42 mouse cellular contexts compared by ENCODE assay signal in the genomic region with DNA sequence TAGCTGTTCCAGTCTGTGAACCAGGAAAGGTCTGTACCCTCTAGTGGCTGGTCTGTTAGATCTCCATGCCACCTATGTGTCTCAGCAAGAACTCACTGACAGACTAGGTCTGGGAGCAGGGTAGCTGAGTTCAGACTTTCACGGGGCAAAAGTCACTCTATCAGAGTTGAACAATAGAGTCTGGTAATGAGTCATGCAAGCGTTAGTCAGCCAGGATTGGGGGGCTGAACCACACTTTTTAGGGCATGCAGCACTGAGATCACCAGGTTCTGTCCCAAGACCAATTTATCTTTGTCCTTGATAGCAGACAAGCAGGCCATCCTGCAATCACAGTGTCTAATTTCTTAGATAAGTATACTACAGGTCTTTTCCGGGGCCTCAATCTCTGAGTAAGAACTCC. TPM values are rescaled to one million over a fixed set of nuclear protein-coding genes. Genes with fewer than 3 reads are reported as not detected.
DNase-seq lines count a peak whose midpoint lies in the region; ATAC-seq lines count a peak whose summit lies in the region.
"Had no signal": no experiment of that assay in that cellular context is flagged by ENCODE, and none has a peak within 500 bp of the region (broad histone marks: within the 10 kb centered on the region; RNA-seq: fewer than 3 reads in every experiment).

No protein-coding gene starts in this region.

- H3K4me3 ChIP-seq in intestine, embryonic 15.5 days (replicated peaks) = no peak overlapping the region
- H3K4me3 ChIP-seq: erythroblast, embryonic 14.5 days; heart, embryonic 13.5 days; hindbrain, embryonic 10.5 days; hindbrain, embryonic 15.5 days; left cerebral cortex, adult 2 months; limb, embryonic 13.5 days; lung, embryonic 15.5 days had no signal

- H3K27me3 ChIP-seq in intestine, embryonic 15.5 days (replicated peaks) = no peaks in the 10 kb centered on the region
- H3K27me3 ChIP-seq: heart, embryonic 13.5 days; hindbrain, embryonic 15.5 days; limb, embryonic 13.5 days; lung, embryonic 15.5 days had no signal

- peak; percentile 58; the same call in 1 of the 2 replicates for ATAC-seq in intestine, embryonic 15.5 days
- ATAC-seq in monocyte, adult 5-6 weeks (replicated peaks; ENCODE audit: insufficient number of reproducible peaks, low FRiP score, low TSS enrichment, poor library complexity, severe bottlenecking) = no peak
- ATAC-seq: forebrain, postnatal 0 days; midbrain, embryonic 16.5 days had no signal

- WGBS in intestine, embryonic 15.5 days = 58% methylated on average over 3 of the region's 3 CpGs

- DNase-seq in adrenal gland, adult (ENCODE audit: inconsistent age in 2 of 2, low spot score in 1 of 2) = peak; percentile 51 to 81
- no peak for DNase-seq in adrenal gland, postnatal 4 days (ENCODE audit: low spot score in 2 of 2)
- peak; percentile 30 for DNase-seq in adrenal gland, postnatal 10 days
- no peak for DNase-seq in cerebellum, postnatal 25 days
- no peak for DNase-seq in spleen, adult 18-20 months
- DNase-seq: cerebellum, adult 11 months; cerebellum, adult 9-10 months; forebrain, postnatal 0 days; heart, postnatal 10 days; kidney, postnatal 14 days; lung, postnatal 36 days; right cerebral cortex, postnatal 25 days; thymus, postnatal 14 days had no signal

- H3K4me2 ChIP-seq in intestine, embryonic 15.5 days (replicated peaks) = no peak overlapping the region
- H3K4me2 ChIP-seq: heart, embryonic 13.5 days; hindbrain, embryonic 15.5 days; limb, embryonic 13.5 days; liver, embryonic 11.5 days; lung, embryonic 15.5 days; midbrain, embryonic 11.5 days had no signal

- no peaks in the 10 kb centered on the region for H3K4me1 ChIP-seq in intestine, embryonic 15.5 days (replicated peaks)
- H3K4me1 ChIP-seq: heart, embryonic 13.5 days; hindbrain, embryonic 10.5 days; hindbrain, embryonic 15.5 days; limb, embryonic 13.5 days; lung, embryonic 15.5 days had no signal

- H3K36me3 ChIP-seq in intestine, embryonic 15.5 days = no peaks in the 10 kb centered on the region
- H3K36me3 ChIP-seq: heart, embryonic 13.5 days; hindbrain, embryonic 10.5 days; hindbrain, embryonic 15.5 days; limb, embryonic 13.5 days; lung, embryonic 15.5 days had no signal

- H3K9me3 ChIP-seq in intestine, embryonic 15.5 days = no peaks in the 10 kb centered on the region
- H3K9me3 ChIP-seq: heart, embryonic 13.5 days; hindbrain, embryonic 15.5 days; limb, embryonic 13.5 days; lung, embryonic 15.5 days had no signal

- H3K27ac ChIP-seq in intestine, embryonic 15.5 days = no peak overlapping the region
- H3K27ac ChIP-seq: heart, embryonic 13.5 days; hindbrain, embryonic 10.5 days; hindbrain, embryonic 15.5 days; left cerebral cortex, adult 2 months; limb, embryonic 13.5 days; lung, embryonic 15.5 days had no signal

- H3K9ac ChIP-seq in intestine, embryonic 15.5 days = no peak overlapping the region
- H3K9ac ChIP-seq: forebrain, postnatal 0 days; heart, embryonic 13.5 days; hindbrain, embryonic 15.5 days; limb, embryonic 13.5 days; lung, embryonic 15.5 days had no signal

RNA-seq across cellular contexts. Expression of a gene that starts 18.1 kb away (rescaled TPM):
- total RNA-seq in adrenal gland, postnatal 4 days (2021) = not detected
- not detected for total RNA-seq in adrenal gland, postnatal 10 days (2021)
- polyA plus RNA-seq in intestine, embryonic 15.5 days (2015; fragmentation: Nextera tagmentation; extraction: Ambion mirVana) = not detected in 2 replicates
- not detected in 3 replicates for total RNA-seq in monocyte, adult 5-6 weeks (2017)
- total RNA-seq: common myeloid progenitor, adult 5-6 weeks; forebrain, postnatal 0 days; gastrocnemius, adult 8-10 months; gastrocnemius, postnatal 4 days; heart, adult 8-10 months; heart, postnatal 10 days; layer of hippocampus, adult 18-20 months; layer of hippocampus, postnatal 14 days; left cerebral cortex, adult 2 months; left cerebral cortex, postnatal 25 days; megakaryocyte, adult 5-6 weeks; MEL had no signal
- polyA plus RNA-seq: embryonic facial prominence, embryonic 14.5 days; erythroblast, embryonic 14.5 days; forebrain, embryonic 11.5 days; forebrain, postnatal 0 days; heart, embryonic 13.5 days; hindbrain, embryonic 10.5 days; hindbrain, embryonic 15.5 days; intestine, embryonic 14.5 days; kidney, embryonic 14.5 days; limb, embryonic 13.5 days; liver, embryonic 11.5 days; liver, embryonic 16.5 days; lung, embryonic 15.5 days; midbrain, embryonic 11.5 days; midbrain, embryonic 16.5 days; neural tube, embryonic 14.5 days; stomach, embryonic 16.5 days; urinary bladder, adult 2 months had no signal

RNA-seq across cellular contexts. Expression of a gene that starts 51.3 kb away (rescaled TPM):
- not detected for total RNA-seq in adrenal gland, postnatal 4 days (2021)
- total RNA-seq in adrenal gland, postnatal 10 days (2021) = not detected
- polyA plus RNA-seq in intestine, embryonic 15.5 days (2015; fragmentation: Nextera tagmentation; extraction: Ambion mirVana) = not detected in 2 replicates
- not detected in 3 replicates for total RNA-seq in monocyte, adult 5-6 weeks (2017)
- total RNA-seq: common myeloid progenitor, adult 5-6 weeks; forebrain, postnatal 0 days; gastrocnemius, adult 8-10 months; gastrocnemius, postnatal 4 days; heart, adult 8-10 months; heart, postnatal 10 days; layer of hippocampus, adult 18-20 months; layer of hippocampus, postnatal 14 days; left cerebral cortex, adult 2 months; left cerebral cortex, postnatal 25 days; megakaryocyte, adult 5-6 weeks; MEL had no signal
- polyA plus RNA-seq: embryonic facial prominence, embryonic 14.5 days; erythroblast, embryonic 14.5 days; forebrain, embryonic 11.5 days; forebrain, postnatal 0 days; heart, embryonic 13.5 days; hindbrain, embryonic 10.5 days; hindbrain, embryonic 15.5 days; intestine, embryonic 14.5 days; kidney, embryonic 14.5 days; limb, embryonic 13.5 days; liver, embryonic 11.5 days; liver, embryonic 16.5 days; lung, embryonic 15.5 days; midbrain, embryonic 11.5 days; midbrain, embryonic 16.5 days; neural tube, embryonic 14.5 days; stomach, embryonic 16.5 days; urinary bladder, adult 2 months had no signal

Comparison
In these comparisons a context has a peak if more than half of its experiments do, and no peak if none do; other contexts are left out.
1. DNase-seq: peak in adrenal gland, adult (2 of 2) and adrenal gland, postnatal 10 days (single experiment); none in adrenal gland, postnatal 4 days (0 of 2), cerebellum, postnatal 25 days (0 of 2) and spleen, adult 18-20 months (0 of 2).